Mouse (Mus musculus): ENCODE data around the gene Fermt2. TPM values are rescaled to one million over a fixed set of nuclear protein-coding genes. Genes with fewer than 3 reads are reported as not detected.

The Fermt2 gene
- polyA plus RNA-seq, 1 experiment from 2014 or later, result 78.1 TPM

GRCm38 (mm10) chr14:45442781-45443560 is 86.9 kb downstream of the Fermt2 start:
- Histone ChIP-seq H3K4me2 (replicated peaks) (no peak overlapping the region), H3K4me1 (no peaks in the 10 kb centered on the region), H3K36me3 (no peaks in the 10 kb centered on the region), H3K4me3 (no peak overlapping the region), H3K9ac (no peak overlapping the region), H3K27me3 (replicated peaks) (no peaks in the 10 kb centered on the region), H3K27ac (no peak overlapping the region), H3K9me3 (no peaks in the 10 kb centered on the region)
- WGBS, result 56% methylated on average over 12 of the region's 12 CpGs
- no peak for ATAC-seq (ENCODE audit: low FRiP score, low read depth)

GRCm38 (mm10) chr14:45441291-45441690 is 88.6 kb downstream of the Fermt2 start:
- no peaks in the 10 kb centered on the region for H3K27me3 ChIP-seq (replicated peaks)
- ATAC-seq (ENCODE audit: low FRiP score, low read depth), result no peak
- no peak overlapping the region for H3K4me3 ChIP-seq
- H3K9me3 ChIP-seq, result no peaks in the 10 kb centered on the region
- H3K4me2 ChIP-seq (replicated peaks), result no peak overlapping the region
- H3K27ac ChIP-seq, result no peak overlapping the region
- H3K36me3 ChIP-seq, result no peaks in the 10 kb centered on the region
- WGBS, result 83% methylated on average over 6 of the region's 6 CpGs
- H3K4me1 ChIP-seq, result no peaks in the 10 kb centered on the region
- no peak overlapping the region for H3K9ac ChIP-seq

- H3K9ac ChIP-seq, result no peak overlapping the region
- H3K36me3 ChIP-seq, result no peaks in the 10 kb centered on the region
- no peak for ATAC-seq (ENCODE audit: low FRiP score, low read depth)
- no peaks in the 10 kb centered on the region for H3K4me1 ChIP-seq
- no peak overlapping the region for H3K4me2 ChIP-seq (replicated peaks)
- H3K9me3 ChIP-seq, result no peaks in the 10 kb centered on the region
- H3K4me3 ChIP-seq, result no peak overlapping the region
- H3K27me3 ChIP-seq (replicated peaks), result no peaks in the 10 kb centered on the region
- H3K27ac ChIP-seq, result no peak overlapping the region
- WGBS, result 70% methylated on average over 9 of the region's 9 CpGs
These were observed 90.5 kb downstream of the Fermt2 start for GRCm38 (mm10) chr14:45439387-45439786.

GRCm38 (mm10) chr14:45438931-45439275 is 91.0 kb downstream of the Fermt2 start:
- H3K4me2 ChIP-seq (replicated peaks), result no peak overlapping the region
- H3K9me3 ChIP-seq, result no peaks in the 10 kb centered on the region
- H3K27me3 ChIP-seq (replicated peaks), result no peaks in the 10 kb centered on the region
- 39% methylated on average over 2 of the region's 2 CpGs for WGBS
- H3K4me3 ChIP-seq, result no peak overlapping the region
- no peak for ATAC-seq (ENCODE audit: low FRiP score, low read depth)
- H3K36me3 ChIP-seq, result no peaks in the 10 kb centered on the region
- no peak overlapping the region for H3K9ac ChIP-seq
- H3K4me1 ChIP-seq, result no peaks in the 10 kb centered on the region
- no peak overlapping the region for H3K27ac ChIP-seq

GRCm38 (mm10) chr14:45438250-45438930 is 91.5 kb downstream of the Fermt2 start:
- WGBS, result 58% methylated on average over 19 of the region's 19 CpGs
- no peak overlapping the region for H3K4me3 ChIP-seq
- H3K27ac ChIP-seq, result no peak overlapping the region
- H3K27me3 ChIP-seq (replicated peaks), result no peaks in the 10 kb centered on the region
- H3K9me3 ChIP-seq, result no peaks in the 10 kb centered on the region
- no peaks in the 10 kb centered on the region for H3K4me1 ChIP-seq
- no peak overlapping the region for H3K4me2 ChIP-seq (replicated peaks)
- H3K36me3 ChIP-seq, result no peaks in the 10 kb centered on the region
- ATAC-seq (ENCODE audit: low FRiP score, low read depth), result no peak
- no peak overlapping the region for H3K9ac ChIP-seq

- no peak for ATAC-seq (ENCODE audit: low FRiP score, low read depth)
- Histone ChIP-seq H3K27me3 (replicated peaks) (no peaks in the 10 kb centered on the region), H3K4me1 (no peaks in the 10 kb centered on the region), H3K27ac (no peak overlapping the region), H3K36me3 (no peaks in the 10 kb centered on the region), H3K4me3 (no peak overlapping the region), H3K9ac (no peak overlapping the region), H3K9me3 (no peaks in the 10 kb centered on the region; the same call in 1 of the 2 replicates), H3K4me2 (replicated peaks) (no peak overlapping the region)
- 75% methylated on average over 6 of the region's 6 CpGs for WGBS
These were observed 95.7 kb downstream of the Fermt2 start for GRCm38 (mm10) chr14:45434220-45434619.

GRCm38 (mm10) chr14:45432003-45432402 is 97.9 kb downstream of the Fermt2 start:
- H3K9me3 ChIP-seq, result no peaks in the 10 kb centered on the region; the same call in 1 of the 2 replicates
- H3K4me1 ChIP-seq, result no peaks in the 10 kb centered on the region
- ATAC-seq (ENCODE audit: low FRiP score, low read depth), result no peak
- no peak overlapping the region for H3K4me2 ChIP-seq (replicated peaks)
- no peaks in the 10 kb centered on the region for H3K36me3 ChIP-seq
- H3K27me3 ChIP-seq (replicated peaks), result no peaks in the 10 kb centered on the region
- no peak overlapping the region for H3K4me3 ChIP-seq
- 68% methylated on average over 4 of the region's 4 CpGs for WGBS
- no peak overlapping the region for H3K27ac ChIP-seq
- no peak overlapping the region for H3K9ac ChIP-seq

- no peaks in the 10 kb centered on the region for H3K27me3 ChIP-seq (replicated peaks)
- no peak overlapping the region for H3K27ac ChIP-seq
- no peaks in the 10 kb centered on the region; the same call in 1 of the 2 replicates for H3K9me3 ChIP-seq
- 92% methylated on average over 13 of the region's 13 CpGs for WGBS
- H3K36me3 ChIP-seq, result no peaks in the 10 kb centered on the region
- H3K4me1 ChIP-seq, result no peaks in the 10 kb centered on the region
- no peak for ATAC-seq (ENCODE audit: low FRiP score, low read depth)
- no peak overlapping the region for H3K4me2 ChIP-seq (replicated peaks)
- H3K9ac ChIP-seq, result no peak overlapping the region
- no peak overlapping the region for H3K4me3 ChIP-seq
These were observed 99.7 kb downstream of the Fermt2 start for GRCm38 (mm10) chr14:45430066-45430842.

GRCm38 (mm10) chr14:45423220-45423619 is 106.7 kb downstream of the Fermt2 start:
- Histone ChIP-seq H3K27ac (no peak overlapping the region), H3K4me2 (replicated peaks) (no peak overlapping the region), H3K9me3 (no peaks in the 10 kb centered on the region), H3K4me1 (no peaks in the 10 kb centered on the region), H3K36me3 (no peaks in the 10 kb centered on the region), H3K27me3 (replicated peaks) (no peaks in the 10 kb centered on the region), H3K9ac (no peak overlapping the region), H3K4me3 (no peak overlapping the region)
- 11% methylated on average over 5 of the region's 5 CpGs for WGBS
- ATAC-seq (ENCODE audit: low FRiP score, low read depth), result 0 out of 2 replicates have a peak, but pooled peaks have one; percentile 68

- Histone ChIP-seq H3K36me3 (no peaks in the 10 kb centered on the region), H3K4me3 (no peak overlapping the region), H3K27ac (no peak overlapping the region), H3K4me2 (replicated peaks) (no peak overlapping the region), H3K9ac (no peak overlapping the region), H3K9me3 (no peaks in the 10 kb centered on the region), H3K4me1 (no peaks in the 10 kb centered on the region), H3K27me3 (replicated peaks) (no peaks in the 10 kb centered on the region)
- 73% methylated on average over 4 of the region's 4 CpGs for WGBS
- no peak for ATAC-seq (ENCODE audit: low FRiP score, low read depth)
These were observed 107.5 kb downstream of the Fermt2 start for GRCm38 (mm10) chr14:45422371-45422770.

- ATAC-seq (ENCODE audit: low FRiP score, low read depth), result no peak
These were observed 110.6 kb downstream of the Fermt2 start for GRCm38 (mm10) chr14:45419323-45419722.

GRCm38 (mm10) chr14:45418553-45418952 is 111.4 kb downstream of the Fermt2 start:
- no peak overlapping the region for H3K4me2 ChIP-seq (replicated peaks)
- H3K27ac ChIP-seq, result no peak overlapping the region
- H3K4me3 ChIP-seq, result no peak overlapping the region
- ATAC-seq (ENCODE audit: low FRiP score, low read depth), result no peak
- no peak overlapping the region for H3K9ac ChIP-seq
- no peaks in the 10 kb centered on the region for H3K4me1 ChIP-seq
- no peaks in the 10 kb centered on the region for H3K9me3 ChIP-seq
- no peaks in the 10 kb centered on the region for H3K36me3 ChIP-seq
- WGBS, result 90% methylated on average over 3 of the region's 3 CpGs
- H3K27me3 ChIP-seq (replicated peaks), result no peaks in the 10 kb centered on the region

More at GRCm38 (mm10) chr14:45419323-45419722, 110.6 kb downstream of the Fermt2 start:
- H3K4me2 ChIP-seq (replicated peaks), result no peak overlapping the region
- no peaks in the 10 kb centered on the region for H3K4me1 ChIP-seq
- no peaks in the 10 kb centered on the region for H3K36me3 ChIP-seq
- H3K9me3 ChIP-seq, result no peaks in the 10 kb centered on the region
- H3K27me3 ChIP-seq (replicated peaks), result no peaks in the 10 kb centered on the region
- no peak overlapping the region for H3K9ac ChIP-seq
- H3K4me3 ChIP-seq, result no peak overlapping the region
- WGBS, result 79% methylated on average over 4 of the region's 4 CpGs
- no peak overlapping the region for H3K27ac ChIP-seq
